Mouse (Mus musculus) forebrain, embryonic 15.5 days (tissue): ENCODE measurements around the gene Cdc42ep2. TPM values are rescaled to one million over a fixed set of nuclear protein-coding genes. Genes with fewer than 3 reads are reported as not detected.
A peak's percentile ranks its signal among the peaks of the same experiment; 100 is the strongest.
"Not testable (repeated sequence)": the region's sequence is repeated elsewhere in the genome, so short reads cannot be mapped to it uniquely, and the experiment has no call there.

Source experiments
- ATAC-seq: fragments of 200-750 bp; cut with Nextera tagmentation; replicated peaks from 2 replicates; pipeline ENCODE4 v1.8.0; 2017; ENCODE audit warnings: mild to moderate bottlenecking, moderate TSS enrichment, moderate library complexity
- H3K27ac ChIP-seq: fragments of 300-500 bp; sonication (generic); replicated peaks from 2 replicates; pipeline ENCODE4 v1.5.1; 2015; ENCODE audit warnings: mild to moderate bottlenecking, inconsistent platforms
- H3K27me3 ChIP-seq: fragments of 300-500 bp; sonication (generic); 2 replicates; pipeline ENCODE4 v1.6.1; 2015; ENCODE audit warnings: inconsistent platforms
- H3K36me3 ChIP-seq: fragments of 300-500 bp; sonication (generic); 2 replicates; pipeline ENCODE4 v1.6.1; 2015; ENCODE audit warnings: mild to moderate bottlenecking, inconsistent platforms
- H3K4me1 ChIP-seq: fragments of 300-500 bp; sonication (generic); 2 replicates; pipeline ENCODE4 v1.6.1; 2015; ENCODE audit warnings: inconsistent platforms
- H3K4me2 ChIP-seq: fragments of 300-500 bp; sonication (generic); replicated peaks from 2 replicates; pipeline ENCODE4 v1.6.1; 2015; ENCODE audit warnings: mild to moderate bottlenecking, inconsistent platforms
- H3K4me3 ChIP-seq: fragments of 300-500 bp; sonication (generic); 2 replicates; pipeline ENCODE4 v1.5.1; 2015; ENCODE audit warnings: mild to moderate bottlenecking, inconsistent platforms
- H3K9ac ChIP-seq: fragments of 300-500 bp; sonication (generic); replicated peaks from 2 replicates; pipeline ENCODE4 v1.6.1; 2015; ENCODE audit warnings: mild to moderate bottlenecking, inconsistent platforms
- H3K9me3 ChIP-seq: fragments of 300-500 bp; sonication (generic); 2 replicates; pipeline ENCODE4 v1.6.1; 2016; ENCODE audit warnings: inconsistent platforms
- WGBS: fragments of 180-500 bp; shearing (Covaris S2); methylation state at CpG from one replicate; pipeline ENCODE4 v1.1.7; 2015; ENCODE audit warnings: mixed read lengths; 5-methylcytosine and 5-hydroxymethylcytosine counted together
- polyA plus RNA-seq: library from polyadenylated mRNA; unstranded; fragments of >200 nt; fragmentation: Nextera tagmentation; extraction: Ambion mirVana; gene quantifications from 2 replicates; pipeline ENCODE4 v1.2.1, GENCODE M21; 2015

Cdc42ep2 gene
- polyA plus RNA-seq, 1 experiment from 2014 or later: 10.1 TPM

DNA sequence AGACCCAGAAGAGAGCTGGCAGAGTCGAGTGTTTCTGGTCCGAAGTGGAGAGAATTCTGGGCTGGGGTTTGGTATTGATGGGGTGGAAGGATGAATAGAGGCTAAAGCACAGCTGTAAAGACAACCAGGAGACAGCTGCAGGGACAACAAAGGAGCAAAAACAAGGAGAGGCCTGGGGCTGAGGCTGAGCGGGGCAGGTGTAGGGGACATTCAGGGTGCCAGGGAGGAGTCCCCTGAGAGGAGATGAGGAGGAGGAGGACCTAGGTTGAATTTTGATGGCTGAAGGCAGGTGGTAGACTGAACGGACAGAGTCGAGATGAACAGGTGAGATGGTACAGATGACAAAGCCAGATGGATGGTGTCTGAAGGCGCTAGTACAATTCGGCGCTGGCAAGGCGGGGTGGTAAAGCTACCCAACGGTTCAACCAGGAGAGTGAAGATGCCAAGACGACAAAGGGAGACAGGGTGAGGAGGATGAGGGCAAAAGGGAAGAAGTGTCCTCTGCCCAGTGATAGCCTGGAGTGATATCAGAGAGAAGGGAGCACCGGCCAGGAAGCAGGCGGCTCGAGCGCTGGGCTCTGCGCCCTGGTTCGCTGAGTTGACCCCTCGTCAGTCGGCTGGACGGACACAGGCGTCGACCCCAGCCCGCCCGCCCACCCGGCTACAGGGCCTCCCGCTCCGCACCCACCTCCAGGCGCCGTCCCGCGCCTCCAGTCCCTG, 31.2 kb downstream of the Cdc42ep2 start:
- H3K4me2 ChIP-seq: peak overlapping the region; percentile 69
- H3K4me3 ChIP-seq: peak overlapping the region; percentile 75
- peak overlapping the region; percentile 93 for H3K9ac ChIP-seq
- peaks cover 30% of the 10 kb centered on the region for H3K4me1 ChIP-seq
- peak; percentile 33 for ATAC-seq
- H3K9me3 ChIP-seq: no peaks in the 10 kb centered on the region
- H3K27me3 ChIP-seq: no peaks in the 10 kb centered on the region
- WGBS: 5% methylated on average over 29 of the region's 31 CpGs
- H3K27ac ChIP-seq: peak overlapping the region; percentile 77
- peaks cover 21% of the 10 kb centered on the region for H3K36me3 ChIP-seq

GRCm38 (mm10) chr19:5892735-5893134, 31.9 kb downstream of the Cdc42ep2 start:
- no peaks in the 10 kb centered on the region for H3K9me3 ChIP-seq
- ATAC-seq: no peak
- H3K4me1 ChIP-seq: peaks cover 30% of the 10 kb centered on the region
- no peaks in the 10 kb centered on the region for H3K27me3 ChIP-seq
- H3K27ac ChIP-seq: peak overlapping the region; percentile 77; the same call in 1 of the 2 replicates
- H3K36me3 ChIP-seq: peaks cover 16% of the 10 kb centered on the region
- H3K9ac ChIP-seq: peak overlapping the region; percentile 93
- H3K4me3 ChIP-seq: peak overlapping the region; percentile 75
- 86% methylated on average over 13 of the region's 13 CpGs for WGBS
- peak overlapping the region; percentile 69 for H3K4me2 ChIP-seq

GRCm38 (mm10) chr19:5892262-5892661, 32.4 kb downstream of the Cdc42ep2 start:
- no peak for ATAC-seq
- 91% methylated on average over 7 of the region's 7 CpGs for WGBS
- Histone ChIP-seq H3K27me3 (no peaks in the 10 kb centered on the region), H3K9ac (no peak overlapping the region), H3K27ac (no peak overlapping the region), H3K9me3 (no peaks in the 10 kb centered on the region), H3K4me1 (peaks cover 30% of the 10 kb centered on the region), H3K36me3 (peaks cover 13% of the 10 kb centered on the region), H3K4me3 (no peak overlapping the region), H3K4me2 (peak overlapping the region; percentile 69; the same call in 1 of the 2 replicates)

DNA sequence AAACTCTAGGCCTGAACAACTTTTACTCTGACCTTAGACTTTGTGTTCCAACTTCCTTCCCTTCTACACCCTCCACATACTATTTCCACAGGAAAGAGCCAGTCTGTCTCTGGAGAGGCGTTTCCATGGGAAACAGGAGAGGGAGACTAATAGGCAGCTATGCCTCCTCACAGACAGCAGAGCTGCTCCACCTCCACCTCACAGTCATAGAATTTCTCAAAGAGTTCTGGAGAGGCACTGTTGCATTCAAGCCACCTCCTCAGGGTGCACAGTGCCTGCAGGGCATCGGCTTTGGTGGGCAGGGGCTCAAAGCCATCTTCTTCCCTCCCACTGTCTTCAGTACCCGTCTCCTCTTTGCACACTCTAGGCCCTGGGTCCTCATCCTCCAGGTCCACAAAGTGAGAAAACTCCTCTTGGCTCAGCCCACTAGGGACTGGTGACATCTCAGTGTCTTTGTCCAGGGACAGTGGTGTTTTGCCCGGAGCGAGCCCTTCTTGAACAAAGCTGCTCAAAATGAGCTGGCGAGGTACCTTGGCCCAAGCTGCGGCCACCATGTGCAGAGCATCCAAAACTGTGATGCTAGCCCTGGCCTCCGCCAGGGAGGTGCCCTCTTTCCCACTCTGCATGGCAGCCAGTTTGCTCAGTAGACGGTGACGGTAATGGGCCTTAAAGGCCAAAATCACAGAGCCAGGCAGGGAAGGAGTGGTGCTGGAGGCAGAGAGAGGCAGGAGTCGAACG, 32.9 kb downstream of the Cdc42ep2 start:
- ATAC-seq: no peak

DNA sequence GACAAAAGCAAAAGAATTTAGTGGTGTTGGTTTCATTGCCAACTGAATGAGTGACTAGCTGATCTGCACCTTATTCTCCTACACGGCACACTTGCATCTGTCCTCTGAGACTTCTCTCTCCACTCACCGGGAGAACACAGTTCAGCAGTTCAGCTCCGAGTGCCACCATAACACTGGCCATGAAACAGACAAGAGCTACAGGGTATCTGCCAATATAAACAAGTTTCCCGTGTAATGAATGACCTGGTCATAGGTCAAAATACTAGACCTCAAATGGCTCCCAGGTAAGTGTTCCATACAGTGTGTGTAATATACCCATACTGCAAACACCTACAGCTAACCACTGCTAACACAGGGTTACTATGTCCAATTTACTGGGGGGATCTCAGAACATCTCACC, 35.4 kb downstream of the Cdc42ep2 start:
- no peak overlapping the region for H3K4me3 ChIP-seq
- H3K27ac ChIP-seq: no peak overlapping the region
- ATAC-seq: no peak
- H3K4me1 ChIP-seq: peaks cover 25% of the 10 kb centered on the region
- no peak overlapping the region for H3K4me2 ChIP-seq
- H3K27me3 ChIP-seq: no peaks in the 10 kb centered on the region
- H3K36me3 ChIP-seq: 0 out of 2 replicates have a peak, but pooled peaks cover 4% of the 10 kb centered on the region
- H3K9ac ChIP-seq: no peak overlapping the region
- 81% methylated on average over 4 of the region's 4 CpGs for WGBS
- no peaks in the 10 kb centered on the region for H3K9me3 ChIP-seq

More for the DNA sequence above, 32.9 kb downstream of the Cdc42ep2 start:
- Histone ChIP-seq H3K27me3 (no peaks in the 10 kb centered on the region), H3K4me2 (no peak overlapping the region), H3K36me3 (peaks cover 11% of the 10 kb centered on the region), H3K27ac (no peak overlapping the region), H3K4me3 (no peak overlapping the region), H3K9me3 (no peaks in the 10 kb centered on the region), H3K9ac (no peak overlapping the region), H3K4me1 (peaks cover 30% of the 10 kb centered on the region)
- 94% methylated on average over 12 of the region's 12 CpGs for WGBS

GRCm38 (mm10) chr19:5887234-5887815, 37.3 kb downstream of the Cdc42ep2 start:
- 79% methylated on average over 3 of the region's 3 CpGs for WGBS
- Histone ChIP-seq H3K36me3 (0 out of 2 replicates have a peak, but pooled peaks cover 4% of the 10 kb centered on the region), H3K4me2 (no peak overlapping the region), H3K9me3 (no peaks in the 10 kb centered on the region), H3K9ac (no peak overlapping the region), H3K27ac (no peak overlapping the region), H3K4me1 (peaks cover 10% of the 10 kb centered on the region), H3K27me3 (no peaks in the 10 kb centered on the region), H3K4me3 (no peak overlapping the region)
- ATAC-seq: no peak

- Histone ChIP-seq H3K9me3 (no peaks in the 10 kb centered on the region), H3K9ac (no peak overlapping the region), H3K36me3 (no peaks in the 10 kb centered on the region), H3K27ac (no peak overlapping the region), H3K4me3 (no peak overlapping the region), H3K27me3 (no peaks in the 10 kb centered on the region), H3K4me1 (no peaks in the 10 kb centered on the region), H3K4me2 (no peak overlapping the region)
- WGBS: 58% methylated on average over 4 of the region's 4 CpGs
- ATAC-seq: no peak
Observed at GRCm38 (mm10) chr19:5885838-5886237, 38.8 kb downstream of the Cdc42ep2 start.

GRCm38 (mm10) chr19:5883935-5884334, 40.7 kb downstream of the Cdc42ep2 start:
- H3K36me3 ChIP-seq: no peaks in the 10 kb centered on the region
- H3K27me3 ChIP-seq: no peaks in the 10 kb centered on the region
- no peak overlapping the region for H3K27ac ChIP-seq
- no peak for ATAC-seq
- H3K4me1 ChIP-seq: no peaks in the 10 kb centered on the region
- H3K4me2 ChIP-seq: no peak overlapping the region
- H3K4me3 ChIP-seq: no peak overlapping the region
- H3K9ac ChIP-seq: no peak overlapping the region
- WGBS: 61% methylated on average over 1 of the region's 1 CpGs
- no peaks in the 10 kb centered on the region for H3K9me3 ChIP-seq

DNA sequence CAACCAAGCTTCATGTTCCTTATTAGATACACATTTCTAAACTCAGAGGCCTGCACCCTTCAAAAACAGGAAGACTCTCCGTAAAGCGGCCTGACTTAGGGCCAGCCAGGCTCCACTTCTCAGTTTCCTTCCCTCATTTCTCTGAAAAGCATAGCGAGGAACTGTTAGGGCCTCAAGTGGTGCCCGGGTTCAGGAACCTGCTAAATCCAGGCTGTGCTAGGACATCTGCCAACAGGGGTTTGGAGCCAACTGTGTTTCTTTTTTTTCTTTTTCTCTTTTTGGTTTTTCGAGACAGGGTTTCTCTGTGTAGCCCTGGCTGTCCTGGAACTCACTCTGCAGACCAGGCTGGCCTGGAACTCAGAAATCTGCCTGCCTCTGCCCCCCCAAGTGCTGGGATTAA, 42.5 kb downstream of the Cdc42ep2 start:
- H3K36me3 ChIP-seq, ATAC-seq: not testable (repeated sequence)
- 82% methylated on average over 5 of the region's 5 CpGs for WGBS

GRCm38 (mm10) chr19:5881155-5881554, 43.5 kb downstream of the Cdc42ep2 start:
- H3K27ac ChIP-seq: no peak overlapping the region
- no peak overlapping the region for H3K9ac ChIP-seq
- H3K9me3 ChIP-seq: no peaks in the 10 kb centered on the region
- peaks cover 7% of the 10 kb centered on the region for H3K4me1 ChIP-seq
- no peak overlapping the region for H3K4me2 ChIP-seq
- no peaks in the 10 kb centered on the region for H3K27me3 ChIP-seq
- no peak overlapping the region for H3K4me3 ChIP-seq
- H3K36me3 ChIP-seq: no peaks in the 10 kb centered on the region
- WGBS: 95% methylated on average over 6 of the region's 6 CpGs
- no peak for ATAC-seq

More for the DNA sequence above, 42.5 kb downstream of the Cdc42ep2 start:
- not testable (repeated sequence) for H3K9ac ChIP-seq, H3K27me3 ChIP-seq, H3K9me3 ChIP-seq, H3K4me3 ChIP-seq, H3K27ac ChIP-seq, H3K4me1 ChIP-seq, H3K4me2 ChIP-seq

DNA sequence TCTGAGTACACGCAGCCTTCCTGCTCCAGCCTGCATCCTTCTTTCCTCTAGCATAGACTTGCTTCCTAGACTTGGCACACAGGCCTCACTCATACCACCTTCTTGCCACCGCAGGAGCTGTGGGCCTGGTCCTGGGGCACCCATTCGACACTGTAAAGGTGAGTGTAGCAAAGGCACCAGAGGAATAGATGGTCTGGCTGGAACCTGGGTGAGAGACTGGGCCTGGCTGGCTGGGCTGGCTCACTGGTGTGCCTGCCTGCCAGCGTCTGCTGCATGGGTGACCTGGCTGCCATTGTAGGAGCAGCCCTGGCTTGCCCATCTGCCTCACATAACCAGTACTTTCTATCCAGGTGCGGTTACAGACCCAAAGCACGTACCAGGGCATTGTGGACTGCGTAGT, 44.9 kb downstream of the Cdc42ep2 start:
- H3K4me2 ChIP-seq: no peak overlapping the region
- no peaks in the 10 kb centered on the region for H3K36me3 ChIP-seq
- no peak overlapping the region for H3K4me3 ChIP-seq
- no peak overlapping the region for H3K9ac ChIP-seq
- 89% methylated on average over 7 of the region's 7 CpGs for WGBS
- H3K27ac ChIP-seq: no peak overlapping the region
- no peaks in the 10 kb centered on the region for H3K27me3 ChIP-seq
- no peak for ATAC-seq
- peaks cover 13% of the 10 kb centered on the region for H3K4me1 ChIP-seq
- H3K9me3 ChIP-seq: no peaks in the 10 kb centered on the region

GRCm38 (mm10) chr19:5878916-5879315, 45.7 kb downstream of the Cdc42ep2 start:
- no peak overlapping the region for H3K4me2 ChIP-seq
- 84% methylated on average over 3 of the region's 3 CpGs for WGBS
- H3K9ac ChIP-seq: no peak overlapping the region
- H3K4me3 ChIP-seq: no peak overlapping the region
- H3K27me3 ChIP-seq: no peaks in the 10 kb centered on the region
- no peak for ATAC-seq
- H3K27ac ChIP-seq: no peak overlapping the region
- no peaks in the 10 kb centered on the region for H3K36me3 ChIP-seq
- H3K9me3 ChIP-seq: no peaks in the 10 kb centered on the region
- peaks cover 21% of the 10 kb centered on the region for H3K4me1 ChIP-seq
